8 mouse cellular contexts compared by ENCODE assay signal in the genomic region with DNA sequence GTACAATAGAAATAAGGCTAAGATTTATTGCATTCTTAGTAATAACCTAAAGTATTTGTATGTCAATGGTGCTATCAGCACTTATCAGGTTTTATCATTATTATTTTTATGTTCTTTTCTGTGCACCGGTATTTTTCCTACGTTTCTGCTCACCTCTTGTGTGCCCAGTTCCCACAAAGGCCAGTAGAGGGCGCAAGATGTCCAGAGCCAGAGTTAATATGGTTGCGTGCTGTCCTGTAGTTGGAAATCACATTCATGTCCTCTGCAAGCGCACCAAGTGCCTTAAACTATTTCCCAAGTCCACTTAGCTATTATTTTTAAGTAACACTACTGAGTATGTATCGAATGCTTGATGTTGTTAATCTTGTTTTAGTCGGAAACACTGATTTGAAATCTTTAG.
DNase-seq lines count a peak whose midpoint lies in the region; ATAC-seq and TF ChIP-seq lines count a peak whose summit lies in the region.

No protein-coding gene starts in this region.

- H3K9me3 ChIP-seq in hindbrain, embryonic 14.5 days (ENCODE audit: control insufficient read depth, low read length) = no peaks in the 10 kb centered on the region
- H3K9me3 ChIP-seq in hindbrain, embryonic 12.5 days (replicated peaks) = no peaks in the 10 kb centered on the region
- H3K9me3 ChIP-seq in ES-Bruce4 (replicated peaks; ENCODE audit: control insufficient read depth, insufficient read depth, low read length, poor library complexity, severe bottlenecking) = no peaks in the 10 kb centered on the region
- no peaks in the 10 kb centered on the region for H3K9me3 ChIP-seq in embryonic facial prominence, embryonic 10.5 days

- no peaks in the 10 kb centered on the region for H3K27me3 ChIP-seq in hindbrain, embryonic 14.5 days (ENCODE audit: control insufficient read depth, insufficient read depth, low read length)
- no peaks in the 10 kb centered on the region for H3K27me3 ChIP-seq in hindbrain, embryonic 12.5 days
- no peaks in the 10 kb centered on the region for H3K27me3 ChIP-seq in ES-Bruce4 (ENCODE audit: control insufficient read depth, insufficient read depth, low read length, poor library complexity, severe bottlenecking)
- H3K27me3 ChIP-seq in embryonic facial prominence, embryonic 10.5 days (replicated peaks; ENCODE audit: low read depth, poor library complexity, severe bottlenecking) = no peaks in the 10 kb centered on the region

- TF ChIP-seq EP300 in ES-Bruce4 (IDR thresholded peaks at IDR 0.05; ENCODE audit: insufficient read depth, low read depth, low read length) = no peak

- DNase-seq in hindbrain, embryonic 14.5 days (ENCODE audit: low spot score) = peak; percentile 64
- DNase-seq in adrenal gland, postnatal 14 days = peak; percentile 34
- DNase-seq in embryonic facial prominence, embryonic 10.5 days (ENCODE audit: low spot score) = peak; percentile 49
- DNase-seq in layer of hippocampus, adult 9-11 months = peak; percentile 5
- DNase-seq in retina, embryonic 14.5 days (ENCODE audit: low spot score) = peak; percentile 60
- DNase-seq in spleen, adult 12 weeks (ENCODE audit: low spot score) = no peak

- 36% methylated on average over 7 of the region's 7 CpGs for WGBS in hindbrain, embryonic 14.5 days
- 38% methylated on average over 7 of the region's 7 CpGs for WGBS in hindbrain, embryonic 12.5 days
- 43% methylated on average over 7 of the region's 7 CpGs for WGBS in embryonic facial prominence, embryonic 10.5 days

- H3K4me2 ChIP-seq in hindbrain, embryonic 14.5 days (replicated peaks) = no peak overlapping the region
- no peak overlapping the region for H3K4me2 ChIP-seq in hindbrain, embryonic 12.5 days (replicated peaks)

- H3K9ac ChIP-seq in hindbrain, embryonic 14.5 days = no peak overlapping the region
- H3K9ac ChIP-seq in hindbrain, embryonic 12.5 days = no peak overlapping the region
- H3K9ac ChIP-seq in ES-Bruce4 (ENCODE audit: low read depth, poor library complexity, severe bottlenecking) = no peak overlapping the region

- TF ChIP-seq CTCF in ES-Bruce4 (IDR thresholded peaks at IDR 0.05; ENCODE audit: low read depth, low read length) = peak; percentile 72

- ATAC-seq in hindbrain, embryonic 14.5 days (ENCODE audit: low FRiP score) = no peak
- ATAC-seq in hindbrain, embryonic 12.5 days (ENCODE audit: low FRiP score) = no peak

- H3K27ac ChIP-seq in hindbrain, embryonic 14.5 days = no peak overlapping the region
- no peak overlapping the region for H3K27ac ChIP-seq in hindbrain, embryonic 12.5 days
- no peak overlapping the region for H3K27ac ChIP-seq in ES-Bruce4 (ENCODE audit: insufficient read depth, low read length)
- no peak overlapping the region for H3K27ac ChIP-seq in embryonic facial prominence, embryonic 10.5 days (replicated peaks)

- no peak overlapping the region for H3K4me3 ChIP-seq in hindbrain, embryonic 14.5 days (replicated peaks; ENCODE audit: low read length)
- H3K4me3 ChIP-seq in hindbrain, embryonic 12.5 days = no peak overlapping the region
- no peak overlapping the region for H3K4me3 ChIP-seq in ES-Bruce4 (ENCODE audit: low read depth, low read length)
- no peak overlapping the region for H3K4me3 ChIP-seq in embryonic facial prominence, embryonic 10.5 days

- H3K4me1 ChIP-seq in hindbrain, embryonic 14.5 days (replicated peaks; ENCODE audit: control insufficient read depth, insufficient read depth, low read length) = no peaks in the 10 kb centered on the region
- no peaks in the 10 kb centered on the region for H3K4me1 ChIP-seq in hindbrain, embryonic 12.5 days
- H3K4me1 ChIP-seq in ES-Bruce4 (ENCODE audit: control insufficient read depth, insufficient read depth, low read length) = no peaks in the 10 kb centered on the region
- no peaks in the 10 kb centered on the region for H3K4me1 ChIP-seq in embryonic facial prominence, embryonic 10.5 days

- TF ChIP-seq POLR2A in ES-Bruce4 (IDR thresholded peaks at IDR 0.05; ENCODE audit: insufficient read depth, low read length) = no peak

- no peaks in the 10 kb centered on the region for H3K36me3 ChIP-seq in hindbrain, embryonic 14.5 days (replicated peaks; ENCODE audit: control insufficient read depth, insufficient read depth)
- H3K36me3 ChIP-seq in hindbrain, embryonic 12.5 days = no peaks in the 10 kb centered on the region
- no peaks in the 10 kb centered on the region for H3K36me3 ChIP-seq in ES-Bruce4 (ENCODE audit: control insufficient read depth, insufficient read depth, low read length, poor library complexity, severe bottlenecking)
- H3K36me3 ChIP-seq in embryonic facial prominence, embryonic 10.5 days (replicated peaks) = no peaks in the 10 kb centered on the region
